Mouse (Mus musculus) CH12.LX (cell line): ENCODE measurements at regions not wholly inside any gene's neighbourhood (a gene's known extent, or its start where the extent isn't known, plus 50 kb on each side); places are given as distances from the start of the nearest gene placed in this dataset.

Experiments
- DNase-seq: peaks from one replicate; pipeline ENCODE4 v3.0.0-alpha.2; 2013; ENCODE audit errors: extremely low read depth
- H3K27ac ChIP-seq: 2 replicates; pipeline ENCODE4 v1.5.1; 2012; ENCODE audit warnings: low read depth, mild to moderate bottlenecking, control low read depth, moderate library complexity; ENCODE audit not compliant: insufficient read depth
- H3K27me3 ChIP-seq: replicated peaks from 2 replicates; pipeline ENCODE3; 2012; ENCODE audit warnings: inconsistent platforms
- H3K36me3 ChIP-seq, 2 experiments: replicated peaks in 1 of 2; 2 replicates each; pipeline versions ENCODE3 to v1.6.1; 2012; ENCODE audit warnings: inconsistent platforms in 1 of 2, low read length in 1 of 2, mild to moderate bottlenecking in 1 of 2, mixed read lengths in 1 of 2, moderate library complexity in 1 of 2; ENCODE audit not compliant: control insufficient read depth in 1 of 2, insufficient read depth in 1 of 2
- H3K4me1 ChIP-seq, 2 experiments: 2 replicates each; pipeline ENCODE4 v1.6.1; 2012; ENCODE audit warnings: inconsistent platforms in 1 of 2, moderate library complexity in 1 of 2; ENCODE audit not compliant: insufficient read depth in 2 of 2, control insufficient read depth in 1 of 2
- H3K4me2 ChIP-seq: 2 replicates; pipeline ENCODE4 v1.6.1; 2012; ENCODE audit warnings: low read depth, mild to moderate bottlenecking, control low read depth; ENCODE audit not compliant: poor library complexity, insufficient read depth, severe bottlenecking
- H3K4me3 ChIP-seq, 3 experiments: fragments of 150-350 bp in 1 of 3; sonication (generic) in 1 of 3; replicated peaks in 1 of 3; 2 replicates each; pipeline versions ENCODE3 to v1.5.1; 2011 to 2012; ENCODE audit warnings: low read depth in 2 of 3, low read length in 2 of 3, mild to moderate bottlenecking in 2 of 3, moderate library complexity in 2 of 3, control low read depth in 1 of 3, improper control_type of control experiment in 1 of 3, inconsistent platforms in 1 of 3, mixed read lengths in 1 of 3; ENCODE audit not compliant: poor library complexity in 1 of 3
- H3K79me2 ChIP-seq: replicated peaks from 2 replicates; pipeline ENCODE4 v1.6.1; 2012; ENCODE audit warnings: mild to moderate bottlenecking, moderate library complexity; ENCODE audit not compliant: control insufficient read depth, poor library complexity, insufficient read depth, severe bottlenecking; ENCODE audit errors: extremely low read depth
- H3K9ac ChIP-seq: 2 replicates; pipeline ENCODE4 v1.6.1; 2012; ENCODE audit warnings: low read depth, mild to moderate bottlenecking, control low read depth, moderate library complexity; ENCODE audit not compliant: insufficient read depth
- H3K9me3 ChIP-seq: replicated peaks from 2 replicates; pipeline ENCODE3; 2012; ENCODE audit warnings: low read length, inconsistent platforms, mixed read lengths
- BHLHE40 ChIP-seq: IDR thresholded peaks from 2 replicates; pipeline ENCODE4 v1.6.1; 2011; ENCODE audit warnings: mild to moderate bottlenecking, low read depth, low read length, improper control_type of control experiment
- CHD2 ChIP-seq: IDR thresholded peaks from 2 replicates; pipeline ENCODE4 v1.6.1; 2011; ENCODE audit warnings: low read length, improper control_type of control experiment
- EP300 ChIP-seq: IDR thresholded peaks from 2 replicates; pipeline ENCODE4 v1.6.1; 2011; ENCODE audit warnings: low read length, improper control_type of control experiment
- ETS1 ChIP-seq: conservative IDR thresholded peaks from 2 replicates; pipeline ENCODE4 v1.6.1; 2012; ENCODE audit warnings: low read depth, mild to moderate bottlenecking, inconsistent platforms, low read length, improper control_type of control experiment, moderate library complexity
- HCFC1 ChIP-seq: IDR thresholded peaks from 2 replicates; pipeline ENCODE4 v1.6.1; 2012; ENCODE audit warnings: low read depth, mild to moderate bottlenecking, inconsistent platforms, low read length, improper control_type of control experiment
- IRF4 ChIP-seq: IDR thresholded peaks from 2 replicates; pipeline ENCODE4 v1.6.1; 2014; ENCODE audit warnings: low read depth, mild to moderate bottlenecking, inconsistent platforms, low read length, improper control_type of control experiment
- JUN ChIP-seq: IDR thresholded peaks from 2 replicates; pipeline ENCODE4 v1.6.1; 2011; ENCODE audit warnings: low read depth, mild to moderate bottlenecking, low read length, improper control_type of control experiment, moderate library complexity; ENCODE audit not compliant: insufficient read depth
- JUND ChIP-seq: conservative IDR thresholded peaks from 2 replicates; pipeline ENCODE4 v1.6.1; 2011; ENCODE audit warnings: low read depth, low read length, improper control_type of control experiment
- MAFK ChIP-seq: IDR thresholded peaks from 2 replicates; pipeline ENCODE4 v1.6.1; 2011; ENCODE audit warnings: low read length, improper control_type of control experiment; ENCODE audit not compliant: insufficient replicate concordance
- MAX ChIP-seq: IDR thresholded peaks from 2 replicates; pipeline ENCODE4 v1.6.1; 2011; ENCODE audit warnings: low read length, improper control_type of control experiment
- MEF2A ChIP-seq: IDR thresholded peaks from 2 replicates; pipeline ENCODE4 v1.6.1; 2014; ENCODE audit warnings: low read depth, mild to moderate bottlenecking, inconsistent platforms, low read length, improper control_type of control experiment, borderline replicate concordance
- MXI1 ChIP-seq: IDR thresholded peaks from 2 replicates; pipeline ENCODE4 v1.6.1; 2011; ENCODE audit warnings: mild to moderate bottlenecking, low read depth, low read length, improper control_type of control experiment
- POLR2A ChIP-seq: IDR thresholded peaks from 2 replicates; pipeline ENCODE4 v1.6.1; 2011; ENCODE audit warnings: low read depth, mild to moderate bottlenecking, improper control_type of control experiment, low read length
- POLR2AphosphoS2 ChIP-seq: IDR thresholded peaks from 2 replicates; pipeline ENCODE4 v1.6.1; 2011; ENCODE audit warnings: low read depth, low read length, improper control_type of control experiment
- RAD21 ChIP-seq: IDR thresholded peaks from 2 replicates; pipeline ENCODE4 v1.6.1; 2011; ENCODE audit warnings: low read depth, mild to moderate bottlenecking, low read length, improper control_type of control experiment, moderate library complexity
- RCOR1 ChIP-seq: conservative IDR thresholded peaks from 2 replicates; pipeline ENCODE4 v1.6.1; 2012; ENCODE audit warnings: low read depth, mild to moderate bottlenecking, inconsistent platforms, low read length, improper control_type of control experiment
- SIN3A ChIP-seq: IDR thresholded peaks from 2 replicates; pipeline ENCODE4 v1.6.1; 2012; ENCODE audit warnings: low read length, improper control_type of control experiment, inconsistent platforms
- SMC3 ChIP-seq: IDR thresholded peaks from 2 replicates; pipeline ENCODE4 v1.6.1; 2011; ENCODE audit warnings: low read depth, low read length, improper control_type of control experiment
- TCF12 ChIP-seq: IDR thresholded peaks from 2 replicates; pipeline ENCODE4 v1.6.1; 2014; ENCODE audit warnings: low read depth, mild to moderate bottlenecking, inconsistent platforms, low read length, improper control_type of control experiment
- UBTF ChIP-seq: IDR thresholded peaks from 2 replicates; pipeline ENCODE4 v1.6.1; 2012; ENCODE audit warnings: low read depth, mild to moderate bottlenecking, inconsistent platforms, low read length, improper control_type of control experiment, moderate library complexity
- USF2 ChIP-seq: conservative IDR thresholded peaks from 2 replicates; pipeline ENCODE4 v1.6.1; 2011; ENCODE audit warnings: low read depth, low read length, improper control_type of control experiment
- ZC3H11A ChIP-seq: IDR thresholded peaks from 2 replicates; pipeline ENCODE4 v1.6.1; 2012; ENCODE audit warnings: low read depth, mild to moderate bottlenecking, inconsistent platforms, low read length, improper control_type of control experiment
- ZKSCAN1 ChIP-seq: IDR thresholded peaks from 2 replicates; pipeline ENCODE4 v1.6.1; 2012; ENCODE audit warnings: low read depth, inconsistent platforms, low read length, improper control_type of control experiment, borderline replicate concordance
- dilution Hi-C: fragments of 300-500 bp; cut with MboI; formaldehyde crosslinking; loops from 2 replicates; pipeline ENCODE4 v1.14.3; 2020; ENCODE audit warnings: low sequenced_read_pairs; ENCODE audit not compliant: extremely low pct_unique_long_range_greater_than_20kb, extremely low pct_ligation_motif_present
- in situ Hi-C: fragments of 300-500 bp; cut with MboI; formaldehyde crosslinking; loops from 3 replicates; pipeline ENCODE4 v1.14.3; 2019; ENCODE audit warnings: low sequenced_read_pairs, low pct_ligation_motif_present, low pct_unique_long_range_greater_than_20kb, mixed read lengths

GRCm38 (mm10) chr13:97676536-97677048, 83.8 kb downstream of the Gm10260 start:
- peaks cover 47% of the 10 kb centered on the region for H3K9me3 ChIP-seq
- H3K27ac ChIP-seq, result no peak overlapping the region
- dilution Hi-C loops, result no loop called here
- no peaks in the 10 kb centered on the region for H3K36me3 ChIP-seq
- TF ChIP-seq MAX (no peak), JUN (no peak), SIN3A (no peak), CHD2 (no peak), ZKSCAN1 (no peak), SMC3 (no peak), ETS1 (no peak)
- H3K4me3 ChIP-seq, result no peak overlapping the region
- no peak overlapping the region for H3K9ac ChIP-seq
- in situ Hi-C loops, result no loop called here
- peaks cover 0 to 7% of the 10 kb centered on the region in 2 experiments; a peak in 1 of 4 replicates for H3K4me1 ChIP-seq
- no peak for DNase-seq
- no peaks in the 10 kb centered on the region for H3K79me2 ChIP-seq
- no peaks in the 10 kb centered on the region for H3K27me3 ChIP-seq
- no peak overlapping the region for H3K4me2 ChIP-seq

- Histone ChIP-seq H3K4me1 (no peaks in the 10 kb centered on the region), H3K27ac (no peak overlapping the region), H3K79me2 (no peaks in the 10 kb centered on the region), H3K9ac (no peak overlapping the region), H3K9me3 (peaks cover 36% of the 10 kb centered on the region), H3K36me3 (no peaks in the 10 kb centered on the region), H3K4me2 (no peak overlapping the region), H3K4me3 (no peak overlapping the region)
- in situ Hi-C loops (no loop called here), dilution Hi-C loops (no loop called here)
- TF ChIP-seq MEF2A (no peak), UBTF (no peak), RAD21 (no peak), RCOR1 (no peak), MXI1 (no peak), TCF12 (no peak), BHLHE40 (no peak), ZC3H11A (no peak), IRF4 (no peak), JUND (no peak), MAFK (no peak), USF2 (no peak), POLR2A (no peak), POLR2AphosphoS2 (no peak), EP300 (no peak), HCFC1 (no peak), SIN3A (no peak), ETS1 (no peak)
- TF ChIP-seq, all 38 proteins: peak for 0
- no peaks in the 10 kb centered on the region for H3K27me3 ChIP-seq
- DNase-seq, result no peak
Measured at GRCm38 (mm10) chr13:97673107-97673506, 87.3 kb downstream of the Gm10260 start.
